Mouse (Mus musculus) cortical plate, adult 2 months (tissue): ENCODE measurements around the gene 4932438H23Rik. TPM values are rescaled to one million over a fixed set of nuclear protein-coding genes. Genes with fewer than 3 reads are reported as not detected.
A peak's percentile ranks its signal among the peaks of the same experiment; 100 is the strongest.
"Not testable (repeated sequence)": the region's sequence is repeated elsewhere in the genome, so short reads cannot be mapped to it uniquely, and the experiment has no call there.

Experiments used
- H3K27ac ChIP-seq: fragments of 200-500 bp; 2 replicates; pipeline ENCODE4 v1.5.1; 2012; ENCODE audit warnings: low read length, control low read depth, inconsistent platforms; ENCODE audit not compliant: insufficient read depth
- H3K4me1 ChIP-seq: fragments of 200-500 bp; 2 replicates; pipeline ENCODE4 v1.6.1; 2011; ENCODE audit warnings: low read length; ENCODE audit not compliant: control insufficient read depth, insufficient read depth
- H3K4me3 ChIP-seq: fragments of 200-500 bp; 2 replicates; pipeline ENCODE4 v1.5.1; 2011; ENCODE audit warnings: mild to moderate bottlenecking, low read length, control low read depth; ENCODE audit not compliant: insufficient read depth
- CTCF ChIP-seq: fragments of 200-500 bp; IDR thresholded peaks from 2 replicates; pipeline ENCODE4 v1.5.1; 2011; ENCODE audit warnings: mild to moderate bottlenecking, control low read depth, low read length; ENCODE audit not compliant: insufficient read depth; ENCODE audit errors: extremely low read depth
- POLR2A ChIP-seq: fragments of 200-500 bp; IDR thresholded peaks from 2 replicates; pipeline ENCODE4 v1.6.1; 2011; ENCODE audit warnings: mild to moderate bottlenecking, low read length, control low read depth; ENCODE audit not compliant: insufficient read depth; ENCODE audit errors: extremely low read depth
- polyA plus RNA-seq: library from polyadenylated mRNA; depleted of rRNA; stranded (reverse); fragments of >200 nt; gene quantifications from 2 replicates; pipeline ENCODE4 v1.2.3, GENCODE M21; 2012

The 4932438H23Rik gene
- polyA plus RNA-seq, 1 experiment = 1.2 TPM

DNA sequence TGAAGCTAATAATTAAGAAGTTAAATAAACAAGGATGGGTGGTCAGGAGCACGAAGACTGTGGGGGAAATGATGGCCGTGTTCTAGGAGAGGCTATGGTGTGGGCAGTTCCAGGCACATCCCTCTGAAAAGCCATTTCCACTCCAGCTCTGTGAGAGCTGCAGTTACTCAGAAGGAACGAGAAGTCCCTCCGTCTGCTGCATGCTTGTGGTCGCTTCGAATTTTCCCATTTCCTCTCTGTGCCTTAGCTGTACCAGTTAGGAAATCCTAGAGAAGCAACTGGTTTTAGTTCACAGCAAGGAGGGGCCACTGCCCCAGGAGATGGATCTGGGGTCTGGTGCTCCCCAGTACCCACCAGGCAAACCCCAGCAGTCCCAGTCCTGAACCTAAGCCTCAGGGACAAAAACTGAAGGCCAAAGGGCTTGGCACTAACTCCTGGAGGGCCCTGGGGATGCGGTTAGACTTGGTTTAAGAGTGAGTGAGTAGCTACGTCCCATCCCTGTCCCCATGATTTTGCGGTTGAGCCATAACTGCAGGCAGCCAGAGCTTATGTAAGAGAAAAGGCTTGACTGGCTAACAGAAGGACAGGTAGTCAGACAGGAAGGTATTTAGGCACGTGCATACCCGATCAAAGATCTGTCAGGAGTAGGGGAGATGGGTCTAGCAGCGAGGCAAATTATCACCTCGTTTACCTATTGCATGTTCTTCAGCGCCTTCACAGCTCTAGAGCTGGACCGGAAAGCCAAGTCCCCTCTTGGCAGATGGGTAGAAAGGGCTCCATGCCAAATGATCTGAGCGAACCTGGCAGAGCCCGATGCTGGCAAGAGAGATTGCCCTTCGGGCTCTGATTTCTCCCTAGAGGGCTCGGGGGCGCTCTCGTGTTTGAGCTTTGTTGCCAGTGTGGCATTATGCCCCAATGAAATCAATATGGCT, 10.3 kb downstream of the 4932438H23Rik start:
- Histone ChIP-seq H3K4me1 (no peaks in the 10 kb centered on the region), H3K4me3 (no peak overlapping the region), H3K27ac (no peak overlapping the region)
- no peak for TF ChIP-seq POLR2A
- no peak for TF ChIP-seq CTCF

DNA sequence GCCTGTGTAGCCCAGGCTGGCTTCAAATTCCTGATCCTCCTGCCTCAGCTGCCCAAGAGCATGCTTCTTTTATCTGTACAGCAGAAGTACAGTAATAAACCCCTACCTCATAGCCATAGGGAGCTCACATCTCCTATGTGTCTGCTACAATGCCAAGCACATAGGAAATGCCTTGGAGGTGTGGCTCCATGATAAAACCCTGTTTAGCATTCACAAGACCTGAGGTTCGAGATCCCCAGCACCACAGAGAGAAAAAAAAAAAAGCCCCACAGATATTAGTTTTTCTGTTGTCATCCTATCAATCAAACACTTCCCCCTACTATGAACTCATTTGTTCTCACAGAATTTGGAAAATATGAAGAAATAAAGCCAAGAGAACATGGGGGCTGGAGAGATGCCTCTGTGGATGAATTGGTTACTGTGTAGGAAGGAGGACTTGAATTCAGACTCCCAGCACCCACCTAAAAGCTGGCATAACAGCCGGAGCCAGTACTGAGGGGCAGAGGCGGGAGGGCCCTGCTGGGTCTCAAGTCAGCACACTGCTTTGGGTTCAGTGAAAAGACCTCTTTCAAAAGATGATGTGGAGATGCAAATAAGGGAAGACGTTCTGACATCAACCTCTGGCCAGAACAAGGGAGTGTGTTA, 11.8 kb downstream of the 4932438H23Rik start:
- no peak overlapping the region for H3K27ac ChIP-seq
- no peak for TF ChIP-seq POLR2A
- TF ChIP-seq CTCF = no peak
- H3K4me1 ChIP-seq = no peaks in the 10 kb centered on the region
- no peak overlapping the region for H3K4me3 ChIP-seq

DNA sequence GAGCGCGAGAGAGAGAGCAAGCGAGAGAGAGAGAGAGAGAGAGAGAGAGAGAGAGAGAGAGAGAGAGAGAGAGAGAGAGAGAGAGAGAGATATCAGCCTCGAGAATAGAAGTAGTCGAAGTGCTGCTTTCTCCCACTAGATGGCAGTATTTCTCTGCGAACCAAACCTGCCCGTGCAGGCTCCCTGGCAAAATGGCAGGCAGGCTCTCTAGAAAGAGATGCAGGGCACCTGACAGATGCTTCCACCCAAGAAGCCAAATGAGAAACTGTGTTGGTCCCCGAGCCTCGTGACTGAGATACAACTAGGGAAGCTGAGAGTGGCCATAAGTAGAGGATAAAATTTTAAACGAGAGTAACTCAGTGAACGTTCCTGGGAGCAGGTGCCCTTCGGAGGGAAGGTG, 13.4 kb downstream of the 4932438H23Rik start:
- no peak overlapping the region for H3K4me3 ChIP-seq
- no peak overlapping the region for H3K27ac ChIP-seq
- no peaks in the 10 kb centered on the region for H3K4me1 ChIP-seq
- TF ChIP-seq CTCF (peak; percentile 83), POLR2A (no peak)

DNA sequence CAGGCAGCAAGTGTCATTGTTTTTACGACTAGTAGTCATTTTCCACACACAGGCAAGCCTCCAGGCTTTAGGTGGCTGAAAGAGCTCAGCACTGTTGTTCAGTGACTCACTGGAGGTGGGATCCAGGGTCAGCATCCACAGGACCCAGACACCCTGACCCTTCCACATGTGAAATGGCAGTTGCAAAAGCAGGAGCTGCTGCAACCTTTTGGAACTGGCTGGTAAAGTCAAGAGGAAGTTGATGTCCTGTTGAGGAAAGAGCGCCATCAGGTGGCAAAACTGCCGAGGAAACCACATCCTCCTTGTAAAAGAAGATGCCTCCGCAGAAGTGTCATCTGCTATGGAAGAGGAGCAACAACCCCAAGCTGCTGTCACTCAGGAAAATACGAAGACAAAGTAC, 18.7 kb downstream of the 4932438H23Rik start:
- Histone ChIP-seq H3K4me3 (no peak overlapping the region), H3K27ac (no peak overlapping the region), H3K4me1 (no peaks in the 10 kb centered on the region)
- no peak for TF ChIP-seq CTCF
- no peak for TF ChIP-seq POLR2A

DNA sequence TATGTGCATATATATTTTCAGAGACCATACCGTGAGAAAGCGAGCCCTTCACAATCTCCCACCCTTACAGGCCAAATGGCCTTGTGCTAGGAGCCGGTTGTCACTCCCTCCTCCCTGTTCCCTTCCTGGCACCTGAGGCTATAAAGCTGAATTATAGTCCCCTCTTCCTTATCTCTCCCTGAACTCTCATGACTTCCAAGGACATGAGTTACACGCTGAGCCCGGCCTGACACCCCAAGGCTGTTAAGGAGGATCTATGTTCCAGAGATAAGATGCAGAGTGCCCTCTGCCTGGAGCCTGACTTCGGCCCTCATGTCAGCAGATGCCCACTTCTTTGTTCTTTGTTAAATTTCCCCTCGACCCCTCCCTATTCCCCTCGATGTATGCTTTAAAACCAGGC, 19.5 kb downstream of the 4932438H23Rik start:
- H3K27ac ChIP-seq, H3K4me3 ChIP-seq, H3K4me1 ChIP-seq: not testable (repeated sequence)

DNA sequence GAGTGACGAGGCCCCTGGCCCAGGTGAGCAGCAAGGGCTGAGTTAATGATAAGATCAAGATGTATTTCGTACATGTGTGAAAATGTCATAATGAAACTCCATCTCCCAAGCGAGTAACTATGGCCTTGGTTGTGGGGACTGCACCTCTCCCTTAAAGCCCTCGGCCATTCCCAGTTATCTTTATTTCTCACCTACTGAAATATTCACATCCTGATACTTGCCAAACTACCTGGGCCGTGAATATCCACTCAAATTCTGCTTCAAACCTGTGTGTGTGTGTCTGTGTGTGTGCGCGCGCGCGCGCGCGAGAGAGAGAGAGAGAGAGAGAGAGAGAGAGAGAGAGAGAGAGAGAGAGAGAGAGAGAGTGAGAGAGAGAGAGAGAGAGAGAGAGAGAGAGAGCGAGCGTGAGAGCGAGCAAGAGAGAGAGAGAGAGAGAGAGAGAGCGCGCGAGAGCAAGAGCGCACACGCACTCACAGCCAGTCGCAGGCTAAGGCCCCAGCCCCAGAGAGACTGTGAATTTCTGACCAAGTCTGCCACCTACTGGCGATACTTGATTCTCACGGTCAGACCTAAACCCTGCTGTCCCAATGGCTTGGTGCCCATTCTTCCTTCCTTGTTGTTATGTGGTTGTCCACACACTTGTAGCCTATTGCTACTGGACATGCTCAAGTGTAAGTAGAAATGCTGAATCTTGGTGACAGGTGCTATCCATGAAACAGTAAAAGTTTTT, 21.6 kb downstream of the 4932438H23Rik start:
- Histone ChIP-seq H3K4me3 (no peak overlapping the region), H3K27ac (no peak overlapping the region)
- TF ChIP-seq CTCF (peak; percentile 90), POLR2A (no peak)

DNA sequence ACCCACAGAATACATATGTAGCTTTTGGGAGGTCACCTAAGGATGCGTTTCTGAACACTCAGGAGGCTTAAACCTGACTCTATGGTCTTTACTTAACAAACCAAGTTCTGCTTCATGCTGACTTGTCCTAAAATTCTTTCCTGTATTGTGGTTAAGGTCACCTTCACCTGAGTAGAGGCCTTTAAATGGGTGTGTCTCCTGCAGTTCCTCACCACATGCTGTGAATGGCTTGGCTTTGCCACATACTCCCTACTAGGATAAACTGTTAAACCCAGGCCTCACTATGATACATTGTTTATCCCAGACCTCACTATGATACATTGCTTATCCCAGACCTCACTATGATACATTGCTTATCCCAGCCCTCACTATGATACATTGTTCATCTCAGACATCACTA, 22.7 kb downstream of the 4932438H23Rik start:
- H3K4me3 ChIP-seq = no peak overlapping the region
- no peak overlapping the region for H3K27ac ChIP-seq
- no peak for TF ChIP-seq POLR2A
- TF ChIP-seq CTCF = no peak
- H3K4me1 ChIP-seq = no peaks in the 10 kb centered on the region

More for the DNA sequence above, 21.6 kb downstream of the 4932438H23Rik start:
- no peaks in the 10 kb centered on the region for H3K4me1 ChIP-seq

DNA sequence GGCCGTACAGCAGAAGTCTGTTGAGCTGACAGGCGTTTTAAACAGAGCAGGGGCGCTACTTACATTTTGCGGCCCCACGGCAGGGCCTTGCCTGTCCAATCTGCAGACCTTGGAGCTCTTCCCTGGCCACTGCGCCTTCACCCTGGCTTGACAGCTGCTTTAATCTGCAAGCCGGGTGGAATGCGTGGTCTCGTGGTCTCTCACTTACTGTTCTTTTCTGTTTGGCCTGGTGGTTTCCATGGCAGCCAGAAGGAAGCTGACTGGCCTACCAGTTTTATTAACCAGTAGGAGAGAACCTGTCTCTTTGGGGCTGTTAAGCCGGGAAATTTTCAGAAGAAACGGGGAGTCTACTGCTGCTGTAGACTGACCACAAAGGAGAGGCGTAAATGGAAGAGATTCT, 26.0 kb downstream of the 4932438H23Rik start:
- no peak overlapping the region for H3K27ac ChIP-seq
- H3K4me1 ChIP-seq = no peaks in the 10 kb centered on the region
- no peak for TF ChIP-seq CTCF
- TF ChIP-seq POLR2A = no peak
- H3K4me3 ChIP-seq = no peak overlapping the region

DNA sequence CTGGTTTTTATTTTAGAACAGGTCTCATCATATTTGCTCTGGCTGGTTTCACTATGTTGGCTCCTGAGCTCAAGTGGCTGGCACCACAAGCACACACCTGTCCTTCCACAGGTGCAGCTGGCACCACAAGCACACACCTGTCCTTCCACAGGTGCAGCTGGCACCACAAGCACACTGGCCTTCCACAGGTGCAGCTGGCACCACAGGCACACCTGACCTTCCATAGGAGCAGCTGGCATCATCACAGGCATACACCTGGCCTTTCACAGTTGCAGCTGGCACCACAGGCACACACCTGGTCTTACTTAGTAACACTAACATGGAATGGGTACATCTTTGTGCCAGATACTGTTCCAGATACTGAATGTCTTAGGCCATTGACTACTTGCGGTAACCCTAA, 27.8 kb downstream of the 4932438H23Rik start:
- Histone ChIP-seq H3K27ac (no peak overlapping the region), H3K4me1 (no peaks in the 10 kb centered on the region), H3K4me3 (no peak overlapping the region)
- no peak for TF ChIP-seq POLR2A
- TF ChIP-seq CTCF = no peak
